In genomic region chrX:20662716-20663443, GRCm38 (mm10) we compare ENCODE assay signal across 8 mouse cellular contexts. TPM values are rescaled to one million over a fixed set of nuclear protein-coding genes. Genes with fewer than 3 reads are reported as not detected.
A peak's percentile ranks its signal among the peaks of the same experiment; 100 is the strongest.
DNase-seq lines count a peak whose midpoint lies in the region; ATAC-seq and TF ChIP-seq lines count a peak whose summit lies in the region.

No protein-coding gene starts in this region.

- peak overlapping the region; percentile 56 for H3K4me2 ChIP-seq in forebrain, embryonic 12.5 days
- H3K4me2 ChIP-seq in liver, postnatal 0 days (ENCODE audit: low read depth, low read length), result peak overlapping the region; percentile 79
- peak overlapping the region; percentile 54 for H3K4me2 ChIP-seq in neural tube, embryonic 14.5 days (ENCODE audit: low read depth, low read length)

- WGBS in forebrain, embryonic 12.5 days, result 13% methylated on average over 28 of the region's 28 CpGs
- WGBS in large intestine, adult 2 months, result 14% methylated on average over 23 of the region's 28 CpGs
- WGBS in liver, postnatal 0 days (ENCODE audit: insufficient replicate concordance), result 19% methylated on average over 19 of the region's 28 CpGs
- 9% methylated on average over 26 of the region's 28 CpGs for WGBS in neural tube, embryonic 14.5 days

- H3K4me1 ChIP-seq in E14TG2a.4 (replicated peaks; ENCODE audit: low read depth, low read length), result peaks cover 39% of the 10 kb centered on the region
- H3K4me1 ChIP-seq in forebrain, embryonic 12.5 days, result peaks cover 20% of the 10 kb centered on the region
- peaks cover 8% of the 10 kb centered on the region; the same call in 1 of the 2 replicates for H3K4me1 ChIP-seq in liver, postnatal 0 days (ENCODE audit: insufficient read depth)
- peaks cover 7% of the 10 kb centered on the region; the same call in 1 of the 2 replicates for H3K4me1 ChIP-seq in neural tube, embryonic 14.5 days (ENCODE audit: control insufficient read depth, insufficient read depth, low read length)

- DNase-seq in c-Kit-positive CD71-positive TER-119-positive erythroid progenitor cells, embryonic 14.5 days (ENCODE audit: low spot score), result peak; percentile 86
- DNase-seq in heart, postnatal 10 days, result peak; percentile 89 to 90
- peak; percentile 69 for DNase-seq in large intestine, adult 2 months (ENCODE audit: low read depth, low spot score)
- peak; percentile 87 for DNase-seq in liver, postnatal 0 days
- peak; percentile 81 for DNase-seq in testis, postnatal 10 days (ENCODE audit: low spot score)

- peak overlapping the region; percentile 83 for H3K27ac ChIP-seq in forebrain, embryonic 12.5 days
- peak overlapping the region; percentile 73 for H3K27ac ChIP-seq in liver, postnatal 0 days (ENCODE audit: low read depth)
- H3K27ac ChIP-seq in neural tube, embryonic 14.5 days (ENCODE audit: low read depth, low read length), result peak overlapping the region; percentile 88

- ATAC-seq in forebrain, embryonic 12.5 days (ENCODE audit: low FRiP score), result peak; percentile 92
- peak; percentile 85 for ATAC-seq in liver, postnatal 0 days
- ATAC-seq in neural tube, embryonic 14.5 days (ENCODE audit: low read depth), result peak; percentile 90

- H3K4me3 ChIP-seq in E14TG2a.4 (replicated peaks; ENCODE audit: low read length), result peak overlapping the region; percentile 85
- H3K4me3 ChIP-seq in forebrain, embryonic 12.5 days (replicated peaks), result peak overlapping the region; percentile 62
- peak overlapping the region; percentile 75 for H3K4me3 ChIP-seq in liver, postnatal 0 days (ENCODE audit: low read depth, low read length)
- peak overlapping the region; percentile 52 for H3K4me3 ChIP-seq in neural tube, embryonic 14.5 days (ENCODE audit: low read depth, low read length)

- no peaks in the 10 kb centered on the region for H3K27me3 ChIP-seq in E14TG2a.4 (ENCODE audit: insufficient read depth, low read length)
- no peaks in the 10 kb centered on the region for H3K27me3 ChIP-seq in forebrain, embryonic 12.5 days
- no peaks in the 10 kb centered on the region for H3K27me3 ChIP-seq in liver, postnatal 0 days (ENCODE audit: insufficient read depth, low read length)
- no peaks in the 10 kb centered on the region for H3K27me3 ChIP-seq in neural tube, embryonic 14.5 days (ENCODE audit: control insufficient read depth, insufficient read depth, low read length)

- H3K9me3 ChIP-seq in E14TG2a.4 (ENCODE audit: low read length), result no peaks in the 10 kb centered on the region
- H3K9me3 ChIP-seq in forebrain, embryonic 12.5 days, result no peaks in the 10 kb centered on the region
- no peaks in the 10 kb centered on the region for H3K9me3 ChIP-seq in liver, postnatal 0 days (ENCODE audit: low read length)
- H3K9me3 ChIP-seq in neural tube, embryonic 14.5 days (ENCODE audit: control insufficient read depth, low read length), result no peaks in the 10 kb centered on the region

- no peak for TF ChIP-seq EP300 in liver, postnatal 0 days (IDR thresholded peaks at IDR 0.05; ENCODE audit: low read depth)

- TF ChIP-seq CTCF in E14TG2a.4 (conservative IDR thresholded peaks at IDR 0.05; ENCODE audit: low read length), result peak; percentile 23; the same call in 1 of the 2 replicates
- TF ChIP-seq CTCF in liver, postnatal 0 days (IDR thresholded peaks at IDR 0.05; ENCODE audit: low read depth), result peak; percentile 76

- peak overlapping the region; percentile 82 for H3K9ac ChIP-seq in forebrain, embryonic 12.5 days
- H3K9ac ChIP-seq in liver, postnatal 0 days (replicated peaks), result peak overlapping the region; percentile 85
- peak overlapping the region; percentile 66 for H3K9ac ChIP-seq in neural tube, embryonic 14.5 days (replicated peaks; ENCODE audit: low read depth, low read length)

- peaks cover 42% of the 10 kb centered on the region for H3K36me3 ChIP-seq in E14TG2a.4 (ENCODE audit: insufficient read depth, low read length)
- peaks cover 4% of the 10 kb centered on the region; the same call in 1 of the 2 replicates for H3K36me3 ChIP-seq in forebrain, embryonic 12.5 days (replicated peaks)
- peaks cover 2% of the 10 kb centered on the region; the same call in 1 of the 2 replicates for H3K36me3 ChIP-seq in liver, postnatal 0 days (replicated peaks; ENCODE audit: insufficient read depth, low read length)
- H3K36me3 ChIP-seq in neural tube, embryonic 14.5 days (ENCODE audit: control insufficient read depth, insufficient read depth, low read length), result no peaks in the 10 kb centered on the region

- intact Hi-C loops in heart, postnatal 10 days (cut with DNase I), result loop anchor here (1.0 to 5.0 kb wide), 3 partner anchors 108 to 284 kb away; no protein-coding TSS in a partner anchor

RNA-seq across cellular contexts. Expression of gene Uba1, which starts 4.8 kb away (rescaled TPM):
- polyA plus RNA-seq in forebrain, embryonic 12.5 days (2016; fragmentation: Nextera tagmentation; extraction: Ambion mirVana), result 336 and 380 TPM in 2 replicates
- 100 to 1,000 TPM; 260 to 271 TPM for total RNA-seq in heart, postnatal 10 days (2021)
- 234 and 255 TPM in 2 replicates for polyA plus RNA-seq in large intestine, adult 2 months (2012; rRNA removed)
- polyA plus RNA-seq in liver, postnatal 0 days (2015; fragmentation: Nextera tagmentation; extraction: Ambion mirVana), result 42.9 and 50.4 TPM in 2 replicates
- polyA plus RNA-seq in neural tube, embryonic 14.5 days (2014; fragmentation: Nextera tagmentation; extraction: Ambion mirVana), result 318 and 392 TPM in 2 replicates

RNA-seq across cellular contexts. Expression of gene Cdk16, which starts 24.9 kb away (rescaled TPM):
- polyA plus RNA-seq in forebrain, embryonic 12.5 days (2016; fragmentation: Nextera tagmentation; extraction: Ambion mirVana), result 136 and 142 TPM in 2 replicates
- total RNA-seq in heart, postnatal 10 days (2021), result 100 to 1,000 TPM; 169 to 183 TPM
- 137 and 175 TPM in 2 replicates for polyA plus RNA-seq in large intestine, adult 2 months (2012; rRNA removed)
- 15.3 TPM in 2 replicates for polyA plus RNA-seq in liver, postnatal 0 days (2015; fragmentation: Nextera tagmentation; extraction: Ambion mirVana)
- polyA plus RNA-seq in neural tube, embryonic 14.5 days (2014; fragmentation: Nextera tagmentation; extraction: Ambion mirVana), result 117 and 120 TPM in 2 replicates

RNA-seq across cellular contexts. Expression of gene Usp11, which starts 40.8 kb away (rescaled TPM):
- 72.8 and 77.7 TPM in 2 replicates for polyA plus RNA-seq in forebrain, embryonic 12.5 days (2016; fragmentation: Nextera tagmentation; extraction: Ambion mirVana)
- 10 to 100 TPM; 10.8 to 11.0 TPM for total RNA-seq in heart, postnatal 10 days (2021)
- 4.4 and 5.7 TPM in 2 replicates for polyA plus RNA-seq in large intestine, adult 2 months (2012; rRNA removed)
- polyA plus RNA-seq in liver, postnatal 0 days (2015; fragmentation: Nextera tagmentation; extraction: Ambion mirVana), result 1.9 and 2.0 TPM in 2 replicates
- polyA plus RNA-seq in neural tube, embryonic 14.5 days (2014; fragmentation: Nextera tagmentation; extraction: Ambion mirVana), result 85.9 and 93.5 TPM in 2 replicates

RNA-seq across cellular contexts. Expression of gene Ndufb11, which starts 45.5 kb away (rescaled TPM):
- polyA plus RNA-seq in forebrain, embryonic 12.5 days (2016; fragmentation: Nextera tagmentation; extraction: Ambion mirVana), result 195 and 203 TPM in 2 replicates
- total RNA-seq in heart, postnatal 10 days (2021), result 100 to 1,000 TPM; 586 to 630 TPM
- 162 and 164 TPM in 2 replicates for polyA plus RNA-seq in large intestine, adult 2 months (2012; rRNA removed)
- 245 and 254 TPM in 2 replicates for polyA plus RNA-seq in liver, postnatal 0 days (2015; fragmentation: Nextera tagmentation; extraction: Ambion mirVana)
- polyA plus RNA-seq in neural tube, embryonic 14.5 days (2014; fragmentation: Nextera tagmentation; extraction: Ambion mirVana), result 248 TPM in 2 replicates

RNA-seq across cellular contexts. Expression of gene Rbm10, which starts 45.6 kb away (rescaled TPM):
- 84.9 and 89.2 TPM in 2 replicates for polyA plus RNA-seq in forebrain, embryonic 12.5 days (2016; fragmentation: Nextera tagmentation; extraction: Ambion mirVana)
- 10 to 100 TPM; 24.1 to 29.5 TPM for total RNA-seq in heart, postnatal 10 days (2021)
- polyA plus RNA-seq in large intestine, adult 2 months (2012; rRNA removed), result 35.3 and 49.5 TPM in 2 replicates
- polyA plus RNA-seq in liver, postnatal 0 days (2015; fragmentation: Nextera tagmentation; extraction: Ambion mirVana), result 12.2 and 14.9 TPM in 2 replicates
- 41.5 and 42.6 TPM in 2 replicates for polyA plus RNA-seq in neural tube, embryonic 14.5 days (2014; fragmentation: Nextera tagmentation; extraction: Ambion mirVana)

Comparison
In these comparisons a context has a peak if more than half of its experiments do, and no peak if none do; other contexts are left out.
1. Peak in every context shown above with its lines: DNase-seq, ATAC-seq, H3K4me3 ChIP-seq and H3K27ac ChIP-seq.
2. RNA of gene Usp11, which starts 40.8 kb away (polyA plus RNA-seq): 85.9 to 93.5 TPM in neural tube, embryonic 14.5 days and 72.8 to 77.7 TPM in forebrain, embryonic 12.5 days; 4.4 to 5.7 TPM in large intestine, adult 2 months and 1.9 to 2.0 TPM in liver, postnatal 0 days; every median in the first group is over 10 times any median in the second.